Mouse (Mus musculus): ENCODE data around the gene Kmt2c. TPM values are rescaled to one million over a fixed set of nuclear protein-coding genes. Genes with fewer than 3 reads are reported as not detected.

The Kmt2c gene
- polyA plus RNA-seq, 1 experiment, result 9.3 TPM

GRCm38 (mm10) chr5:25262266-25262665, 236.3 kb downstream of the Kmt2c start:
- H3K27me3 ChIP-seq (ENCODE audit: control insufficient read depth, insufficient read depth, low read length), result no peaks in the 10 kb centered on the region
- H3K4me1 ChIP-seq (ENCODE audit: control insufficient read depth, insufficient read depth, insufficient read length, low read length), result no peaks in the 10 kb centered on the region
- H3K27ac ChIP-seq (ENCODE audit: insufficient read depth, low read depth, low read length), result no peak overlapping the region
- TF ChIP-seq CTCF (IDR thresholded peaks at IDR 0.05; ENCODE audit: extremely low read depth, insufficient read length, insufficient replicate concordance, low read depth, low read length) (no peak), POLR2A (IDR thresholded peaks at IDR 0.05; ENCODE audit: low read depth, low read length) (no peak)
- WGBS, result 79% methylated on average over 7 of the region's 7 CpGs
- peaks cover 48% of the 10 kb centered on the region for H3K36me3 ChIP-seq (ENCODE audit: control insufficient read depth, insufficient read depth, low read length)
- no peak overlapping the region for H3K4me3 ChIP-seq (ENCODE audit: low read depth, low read length)

- no peaks in the 10 kb centered on the region for H3K4me1 ChIP-seq (ENCODE audit: control insufficient read depth, insufficient read depth, insufficient read length, low read length)
- WGBS, result 86% methylated on average over 6 of the region's 6 CpGs
- no peak overlapping the region for H3K4me3 ChIP-seq (ENCODE audit: low read depth, low read length)
- no peaks in the 10 kb centered on the region for H3K27me3 ChIP-seq (ENCODE audit: control insufficient read depth, insufficient read depth, low read length)
- H3K27ac ChIP-seq (ENCODE audit: insufficient read depth, low read depth, low read length), result no peak overlapping the region
- peaks cover 44% of the 10 kb centered on the region for H3K36me3 ChIP-seq (ENCODE audit: control insufficient read depth, insufficient read depth, low read length)
- TF ChIP-seq POLR2A (IDR thresholded peaks at IDR 0.05; ENCODE audit: low read depth, low read length) (no peak), CTCF (IDR thresholded peaks at IDR 0.05; ENCODE audit: extremely low read depth, insufficient read length, insufficient replicate concordance, low read depth, low read length) (no peak)
Observed at GRCm38 (mm10) chr5:25261452-25261851, 237.1 kb downstream of the Kmt2c start.

- TF ChIP-seq POLR2A (IDR thresholded peaks at IDR 0.05; ENCODE audit: low read depth, low read length) (no peak), CTCF (IDR thresholded peaks at IDR 0.05; ENCODE audit: extremely low read depth, insufficient read length, insufficient replicate concordance, low read depth, low read length) (no peak)
- Histone ChIP-seq H3K4me1 (ENCODE audit: control insufficient read depth, insufficient read depth, insufficient read length, low read length) (peaks cover 15% of the 10 kb centered on the region), H3K4me3 (ENCODE audit: low read depth, low read length) (no peak overlapping the region), H3K36me3 (ENCODE audit: control insufficient read depth, insufficient read depth, low read length) (peaks cover 25% of the 10 kb centered on the region), H3K27me3 (ENCODE audit: control insufficient read depth, insufficient read depth, low read length) (no peaks in the 10 kb centered on the region), H3K27ac (ENCODE audit: insufficient read depth, low read depth, low read length) (no peak overlapping the region)
- WGBS, result 96% methylated on average over 2 of the region's 2 CpGs
Observed at GRCm38 (mm10) chr5:25256686-25257085, 241.9 kb downstream of the Kmt2c start.

- Histone ChIP-seq H3K4me3 (ENCODE audit: low read depth, low read length) (no peak overlapping the region), H3K4me1 (ENCODE audit: control insufficient read depth, insufficient read depth, insufficient read length, low read length) (peaks cover 17% of the 10 kb centered on the region), H3K27me3 (ENCODE audit: control insufficient read depth, insufficient read depth, low read length) (no peaks in the 10 kb centered on the region), H3K36me3 (ENCODE audit: control insufficient read depth, insufficient read depth, low read length) (peaks cover 20% of the 10 kb centered on the region), H3K27ac (ENCODE audit: insufficient read depth, low read depth, low read length) (no peak overlapping the region)
- WGBS, result 97% methylated on average over 4 of the region's 4 CpGs
- no peak for TF ChIP-seq CTCF (IDR thresholded peaks at IDR 0.05; ENCODE audit: extremely low read depth, insufficient read length, insufficient replicate concordance, low read depth, low read length)
- TF ChIP-seq POLR2A (IDR thresholded peaks at IDR 0.05; ENCODE audit: low read depth, low read length), result no peak
Observed at GRCm38 (mm10) chr5:25254491-25254890, 244.1 kb downstream of the Kmt2c start.

GRCm38 (mm10) chr5:25252825-25253544, 245.6 kb downstream of the Kmt2c start:
- TF ChIP-seq CTCF (IDR thresholded peaks at IDR 0.05; ENCODE audit: extremely low read depth, insufficient read length, insufficient replicate concordance, low read depth, low read length) (no peak), POLR2A (IDR thresholded peaks at IDR 0.05; ENCODE audit: low read depth, low read length) (no peak)
- Histone ChIP-seq H3K36me3 (ENCODE audit: control insufficient read depth, insufficient read depth, low read length) (peaks cover 11% of the 10 kb centered on the region), H3K27me3 (ENCODE audit: control insufficient read depth, insufficient read depth, low read length) (no peaks in the 10 kb centered on the region), H3K27ac (ENCODE audit: insufficient read depth, low read depth, low read length) (peak overlapping the region; percentile 83), H3K4me1 (ENCODE audit: control insufficient read depth, insufficient read depth, insufficient read length, low read length) (peaks cover 17% of the 10 kb centered on the region), H3K4me3 (ENCODE audit: low read depth, low read length) (no peak overlapping the region)
- WGBS, result 35% methylated on average over 8 of the region's 8 CpGs

GRCm38 (mm10) chr5:25252423-25252822, 246.2 kb downstream of the Kmt2c start:
- H3K36me3 ChIP-seq (ENCODE audit: control insufficient read depth, insufficient read depth, low read length), result peaks cover 10% of the 10 kb centered on the region
- 26% methylated on average over 2 of the region's 2 CpGs for WGBS
- TF ChIP-seq POLR2A (IDR thresholded peaks at IDR 0.05; ENCODE audit: low read depth, low read length) (no peak), CTCF (IDR thresholded peaks at IDR 0.05; ENCODE audit: extremely low read depth, insufficient read length, insufficient replicate concordance, low read depth, low read length) (no peak)
- peak overlapping the region; percentile 86 for H3K27ac ChIP-seq (ENCODE audit: insufficient read depth, low read depth, low read length)
- H3K4me1 ChIP-seq (ENCODE audit: control insufficient read depth, insufficient read depth, insufficient read length, low read length), result peaks cover 17% of the 10 kb centered on the region
- H3K4me3 ChIP-seq (ENCODE audit: low read depth, low read length), result no peak overlapping the region
- no peaks in the 10 kb centered on the region for H3K27me3 ChIP-seq (ENCODE audit: control insufficient read depth, insufficient read depth, low read length)

GRCm38 (mm10) chr5:25247036-25247435, 251.5 kb downstream of the Kmt2c start:
- peaks cover 7% of the 10 kb centered on the region; the same call in 1 of the 2 replicates for H3K4me1 ChIP-seq (ENCODE audit: control insufficient read depth, insufficient read depth, insufficient read length, low read length)

More at GRCm38 (mm10) chr5:25247036-25247435, 251.5 kb downstream of the Kmt2c start:
- WGBS, result 48% methylated on average over 3 of the region's 3 CpGs
- no peak overlapping the region for H3K4me3 ChIP-seq (ENCODE audit: low read depth, low read length)
- TF ChIP-seq CTCF (IDR thresholded peaks at IDR 0.05; ENCODE audit: extremely low read depth, insufficient read length, insufficient replicate concordance, low read depth, low read length), result no peak
- TF ChIP-seq POLR2A (IDR thresholded peaks at IDR 0.05; ENCODE audit: low read depth, low read length), result no peak
- H3K27me3 ChIP-seq (ENCODE audit: control insufficient read depth, insufficient read depth, low read length), result no peaks in the 10 kb centered on the region
- H3K36me3 ChIP-seq (ENCODE audit: control insufficient read depth, insufficient read depth, low read length), result peaks cover 2% of the 10 kb centered on the region; the same call in 1 of the 2 replicates
- H3K27ac ChIP-seq (ENCODE audit: insufficient read depth, low read depth, low read length), result no peak overlapping the region

Data from small intestine, adult 2 months (tissue).